Mouse (Mus musculus) liver, embryonic 14.5 days (tissue): ENCODE results near the gene Psmd3. TPM values are rescaled to one million over a fixed set of nuclear protein-coding genes. Genes with fewer than 3 reads are reported as not detected.
A peak's percentile ranks its signal among the peaks of the same experiment; 100 is the strongest.
"Not testable (repeated sequence)": the region's sequence is repeated elsewhere in the genome, so short reads cannot be mapped to it uniquely, and the experiment has no call there.

Experiments used
- ATAC-seq: fragments of 200-750 bp; cut with Nextera tagmentation; 2 replicates; pipeline ENCODE4 v1.8.0; 2017; ENCODE audit warnings: moderate number of reproducible peaks, mild to moderate bottlenecking, moderate library complexity; ENCODE audit not compliant: insufficient read depth
- DNase-seq, 3 experiments: peaks; one replicate each; pipeline ENCODE4 v3.0.0-alpha.2; 2012 to 2013; ENCODE audit warnings: low read depth in 3 of 3, low spot score in 3 of 3
- H3K27ac ChIP-seq: fragments of 300-500 bp; sonication (generic); 2 replicates; pipeline ENCODE4 v1.5.1; 2014; ENCODE audit warnings: moderate library complexity, mild to moderate bottlenecking, control low read depth, inconsistent platforms
- H3K27me3 ChIP-seq: fragments of 300-500 bp; sonication (generic); 2 replicates; pipeline ENCODE4 v1.6.1; 2014; ENCODE audit warnings: mild to moderate bottlenecking, low read length, moderate library complexity; ENCODE audit not compliant: control insufficient read depth, insufficient read depth
- H3K36me3 ChIP-seq: fragments of 300-500 bp; sonication (generic); replicated peaks from 2 replicates; pipeline ENCODE4 v1.6.1; 2014; ENCODE audit warnings: low read depth; ENCODE audit not compliant: control insufficient read depth, insufficient read depth
- H3K4me1 ChIP-seq, 2 experiments: fragments of 200-500 bp in 1 of 2; fragments of 300-500 bp in 1 of 2; sonication (generic) in 1 of 2; replicated peaks; 2 replicates each; pipeline ENCODE4 v1.6.1; 2012 to 2014; ENCODE audit warnings: antibody characterized with exemption in 1 of 2, inconsistent platforms in 1 of 2, low read length in 1 of 2; ENCODE audit not compliant: control insufficient read depth in 2 of 2, insufficient read depth in 2 of 2
- H3K4me2 ChIP-seq: fragments of 300-500 bp; sonication (generic); 2 replicates; pipeline ENCODE4 v1.6.1; 2014; ENCODE audit warnings: low read depth, mild to moderate bottlenecking, control low read depth, moderate library complexity
- H3K4me3 ChIP-seq, 2 experiments: fragments of 200-500 bp in 1 of 2; fragments of 300-500 bp in 1 of 2; sonication (generic) in 1 of 2; 2 replicates each; pipeline ENCODE4 v1.5.1; 2012 to 2014; ENCODE audit warnings: low read depth in 2 of 2, low read length in 2 of 2, mild to moderate bottlenecking in 2 of 2, control low read depth in 1 of 2, inconsistent platforms in 1 of 2, moderate library complexity in 1 of 2; ENCODE audit not compliant: insufficient read depth in 1 of 2
- H3K9ac ChIP-seq: fragments of 300-500 bp; sonication (generic); replicated peaks from 2 replicates; pipeline ENCODE4 v1.6.1; 2014; ENCODE audit warnings: mild to moderate bottlenecking, control low read depth, moderate library complexity
- H3K9me3 ChIP-seq: fragments of 300-500 bp; sonication (generic); 2 replicates; pipeline ENCODE4 v1.6.1; 2016; ENCODE audit warnings: low read length, mixed read lengths; ENCODE audit not compliant: control insufficient read depth
- CTCF ChIP-seq: IDR thresholded peaks from 2 replicates; pipeline ENCODE4 v1.5.1; 2016; ENCODE audit warnings: antibody characterized with exemption, low read depth, control low read depth
- EP300 ChIP-seq: IDR thresholded peaks from 2 replicates; pipeline ENCODE4 v1.6.1; 2016; ENCODE audit warnings: antibody characterized with exemption, low read depth
- WGBS: fragments of 180-500 bp; shearing (Covaris S2); extraction: QIAGEN DNeasy Blood & Tissue Kit; methylation state at CpG from one replicate; pipeline ENCODE4 v1.1.7; 2014; ENCODE audit not compliant: insufficient replicate concordance; 5-methylcytosine and 5-hydroxymethylcytosine counted together
- polyA plus RNA-seq, 2 experiments: library from polyadenylated mRNA; depleted of rRNA in 1 of 2; stranded (reverse) in 1 of 2; unstranded in 1 of 2; fragments of >200 nt; fragmentation: Nextera tagmentation in 1 of 2; extraction: Ambion mirVana in 1 of 2; gene quantifications; 2 replicates each; pipeline versions ENCODE4 v1.2.1 to v1.2.3; 2012 to 2014

Psmd3 gene
- polyA plus RNA-seq, 2 experiments: 55.3 to 75.7 TPM

DNA sequence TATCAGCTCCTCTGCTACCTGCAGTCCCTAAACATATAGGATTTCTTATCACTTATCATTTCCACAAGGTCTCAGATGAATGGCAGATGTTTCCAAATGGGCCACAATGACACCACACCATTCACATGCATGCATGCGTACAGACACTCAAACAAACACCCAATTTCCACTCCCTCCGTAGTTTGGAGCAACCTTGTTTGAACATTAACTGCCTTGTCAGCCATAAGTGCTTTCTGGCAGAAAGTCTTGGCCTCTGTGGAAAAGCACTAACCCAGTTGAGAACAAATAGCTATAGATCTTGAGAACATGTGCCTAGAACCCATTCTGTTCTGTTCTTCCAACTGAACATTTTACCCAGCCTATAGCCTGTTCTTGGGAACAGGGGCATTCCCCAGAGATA is 36.4 kb upstream of the Psmd3 start:
- no peak overlapping the region for H3K9ac ChIP-seq
- no peaks in the 10 kb centered on the region for H3K36me3 ChIP-seq
- H3K4me3 ChIP-seq: no peak overlapping the region
- 54% methylated on average over 2 of the region's 2 CpGs for WGBS
- no peak overlapping the region for H3K27ac ChIP-seq
- no peak for DNase-seq
- no peaks in the 10 kb centered on the region for H3K4me1 ChIP-seq
- no peaks in the 10 kb centered on the region for H3K9me3 ChIP-seq
- ATAC-seq: no peak
- no peak overlapping the region for H3K4me2 ChIP-seq
- no peaks in the 10 kb centered on the region for H3K27me3 ChIP-seq
- TF ChIP-seq CTCF: no peak
- TF ChIP-seq EP300: no peak

DNA sequence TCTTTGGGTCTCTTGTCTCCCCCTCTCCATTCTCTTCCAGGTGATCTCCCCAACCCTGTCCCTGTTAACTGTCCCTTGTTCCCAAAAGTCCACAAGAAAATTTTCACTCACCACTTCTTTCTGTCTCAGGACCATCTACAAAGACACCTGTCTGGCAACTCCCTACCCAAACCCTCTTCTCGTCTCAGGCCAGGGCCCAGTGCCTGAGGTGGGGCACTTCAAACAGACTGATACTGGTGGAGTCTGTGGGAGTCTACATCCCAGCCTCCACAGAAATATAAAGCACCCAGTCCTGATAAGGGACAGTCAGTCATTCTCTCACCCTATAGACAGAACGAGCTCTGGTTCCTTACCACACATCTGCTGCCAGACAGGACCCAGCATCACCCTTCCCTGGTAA is 35.9 kb upstream of the Psmd3 start, which contains the start of gene Gsdma2:
Gsdma2 (plus strand) TSS at position 301 of the 400 bp plus-strand sequence.
- Histone ChIP-seq H3K4me3 (no peak within 1 kb of the TSS), H3K36me3 (no peaks in the 10 kb centered on the region), H3K27me3 (no peaks in the 10 kb centered on the region), H3K9me3 (no peaks in the 10 kb centered on the region), H3K9ac (no peak within 1 kb of the TSS), H3K4me2 (no peak within 1 kb of the TSS), H3K4me1 (no peaks in the 10 kb centered on the region), H3K27ac (no peak within 1 kb of the TSS)
- 18% methylated on average over 2 of the region's 2 CpGs for WGBS
- DNase-seq (no peak), ATAC-seq (no peak)
- TF ChIP-seq EP300: no peak
- TF ChIP-seq CTCF: no peak

DNA sequence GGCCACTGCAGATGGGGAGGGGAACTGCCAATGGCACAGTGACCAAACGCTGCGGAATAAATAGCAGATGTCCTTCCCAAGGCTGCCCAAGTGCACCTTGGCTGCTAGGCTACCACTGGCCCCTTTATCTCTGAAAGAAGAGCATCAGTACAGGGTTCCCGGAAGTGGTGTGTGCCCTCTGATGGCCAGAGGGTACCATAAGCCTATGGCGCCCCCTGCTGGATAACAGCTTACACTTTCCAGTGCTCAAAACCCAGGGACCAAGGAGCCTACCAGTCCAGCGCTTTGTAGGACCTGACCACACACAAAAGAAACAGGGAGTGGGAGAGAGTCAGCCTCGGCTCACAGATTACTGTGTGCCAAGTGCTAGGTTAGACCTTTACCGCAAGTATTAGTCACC is 27.3 kb upstream of the Psmd3 start:
- not testable (repeated sequence) for H3K36me3 ChIP-seq, H3K4me1 ChIP-seq, H3K27ac ChIP-seq, H3K9me3 ChIP-seq, H3K4me2 ChIP-seq, ATAC-seq, H3K27me3 ChIP-seq, H3K9ac ChIP-seq, H3K4me3 ChIP-seq
- peak in 2 of 3 experiments; percentile 22 to 24 for DNase-seq
- WGBS: 6% methylated on average over 7 of the region's 7 CpGs
- peak; percentile 83 for TF ChIP-seq CTCF

GRCm38 (mm10) chr11:98660517-98660916 is 21.8 kb upstream of the Psmd3 start:
- H3K27ac ChIP-seq: no peak overlapping the region
- H3K9ac ChIP-seq: no peak overlapping the region
- no peaks in the 10 kb centered on the region for H3K27me3 ChIP-seq
- H3K4me1 ChIP-seq: no peaks in the 10 kb centered on the region
- no peak overlapping the region for H3K4me3 ChIP-seq
- peak; percentile 26 to 47 (median 30) for DNase-seq
- no peaks in the 10 kb centered on the region for H3K36me3 ChIP-seq
- H3K9me3 ChIP-seq: no peaks in the 10 kb centered on the region
- H3K4me2 ChIP-seq: no peak overlapping the region
- ATAC-seq: no peak
- WGBS: 8% methylated on average over 6 of the region's 6 CpGs
- TF ChIP-seq CTCF (peak; percentile 89), EP300 (no peak)

DNA sequence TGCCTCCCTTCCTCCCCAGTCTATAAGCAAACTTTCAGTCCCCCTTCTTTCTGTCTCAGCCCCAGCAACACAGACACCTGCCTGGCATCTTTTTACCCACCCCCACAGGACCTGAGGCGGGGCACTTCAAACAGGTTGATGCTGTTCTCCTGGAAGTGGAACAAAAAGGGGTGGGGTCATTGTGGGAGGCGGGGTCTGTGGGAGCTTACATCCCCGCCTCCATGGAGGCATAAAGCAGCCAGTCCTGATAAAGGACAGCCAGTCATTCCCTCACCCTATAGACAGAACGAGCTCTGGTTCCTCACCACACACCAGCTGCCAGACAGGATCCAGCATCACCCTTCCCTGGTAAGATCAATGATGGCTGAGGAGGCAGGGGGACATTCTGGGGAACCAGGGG is 18.3 kb upstream of the Psmd3 start, which contains the start of gene Gsdma:
Gsdma (plus strand) TSS at position 261 of the 400 bp plus-strand sequence.
- Histone ChIP-seq H3K36me3 (no peaks in the 10 kb centered on the region), H3K9me3 (no peaks in the 10 kb centered on the region), H3K27ac (no peak within 1 kb of the TSS), H3K4me1 (no peaks in the 10 kb centered on the region), H3K4me2 (no peak within 1 kb of the TSS), H3K9ac (no peak within 1 kb of the TSS), H3K4me3 (no peak within 1 kb of the TSS), H3K27me3 (peaks cover 3% of the 10 kb centered on the region)
- ATAC-seq (no peak), DNase-seq (no peak)
- WGBS: 21% methylated on average over 4 of the region's 4 CpGs
- TF ChIP-seq CTCF (no peak), EP300 (no peak)
